Mouse (Mus musculus): ENCODE measurements around the gene Aarsd1. TPM values are rescaled to one million over a fixed set of nuclear protein-coding genes. Genes with fewer than 3 reads are reported as not detected.
"Not testable (repeated sequence)": the region's sequence is repeated elsewhere in the genome, so short reads cannot be mapped to it uniquely, and the experiment has no call there.

The Aarsd1 gene
- total RNA-seq, 2 experiments from 2014 or later, result 18.6 to 22.8 TPM

DNA sequence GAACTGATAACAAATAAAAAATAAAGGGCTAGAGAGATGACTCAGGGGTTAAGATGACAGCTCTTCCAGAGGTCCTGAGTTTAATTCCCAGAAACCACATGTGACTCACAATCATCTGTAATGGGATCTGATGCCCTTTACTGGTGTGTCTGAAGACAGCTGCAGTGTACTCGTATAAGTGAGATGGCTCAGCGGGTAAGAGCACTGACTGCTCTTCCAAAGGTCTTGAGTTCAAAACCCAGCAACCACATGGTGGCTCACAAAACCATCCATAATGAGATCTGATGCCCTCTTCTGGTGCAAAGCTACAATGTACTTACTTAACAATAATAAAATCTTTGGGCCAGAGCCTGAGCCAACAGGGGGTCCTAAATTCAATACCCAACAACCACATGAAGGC is 2.1 kb downstream of the Aarsd1 start:
- no peak for DNase-seq
- intact Hi-C loops (cut with DNase I), result no loop called here

DNA sequence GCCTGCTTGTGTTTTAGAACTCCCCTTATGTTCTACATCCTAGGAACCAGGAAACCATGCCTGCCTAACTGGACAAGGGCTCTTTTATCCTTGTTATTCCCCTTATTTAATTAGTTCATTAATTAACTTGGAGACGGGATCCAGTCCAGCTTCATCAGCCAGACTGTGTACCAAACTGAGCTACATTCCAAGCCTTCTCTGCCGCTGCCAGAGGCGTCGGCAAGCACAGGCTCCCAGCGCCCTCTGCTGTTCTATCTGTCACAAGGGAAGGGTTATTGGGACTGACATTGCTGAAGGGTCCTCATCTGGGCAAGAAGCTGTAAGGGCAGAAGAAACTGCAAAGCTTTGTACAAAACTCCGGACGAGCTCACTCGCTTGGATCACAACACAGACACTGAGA is 22.3 kb downstream of the Aarsd1 start:
- intact Hi-C loops (cut with DNase I), result loop anchor here (1.0 to 5.0 kb wide), 2 partner anchors 72 to 183 kb away; no protein-coding TSS in a partner anchor
- peak; percentile 73 for DNase-seq

DNA sequence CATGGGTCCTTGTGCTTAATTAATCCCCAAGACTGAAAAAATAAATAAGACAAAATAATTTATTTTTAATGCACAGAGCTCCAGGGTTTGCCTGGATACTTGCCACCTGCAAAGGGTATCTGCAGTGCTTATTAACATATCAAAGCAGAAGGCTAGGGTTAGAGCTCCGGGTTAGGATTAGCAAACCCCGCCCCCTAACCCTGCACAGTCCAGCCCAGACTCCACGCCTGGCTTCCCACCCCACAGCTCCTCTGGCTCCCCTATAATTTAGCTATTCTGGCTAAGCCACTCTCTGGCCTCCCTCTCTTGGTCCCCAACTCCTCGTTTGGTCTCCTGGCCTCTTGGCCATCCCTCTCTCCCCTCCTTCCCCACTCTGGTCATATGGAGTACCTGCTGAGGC is 35.6 kb downstream of the Aarsd1 start:
- DNase-seq, result no peak
- intact Hi-C loops (cut with DNase I), result no loop called here

DNA sequence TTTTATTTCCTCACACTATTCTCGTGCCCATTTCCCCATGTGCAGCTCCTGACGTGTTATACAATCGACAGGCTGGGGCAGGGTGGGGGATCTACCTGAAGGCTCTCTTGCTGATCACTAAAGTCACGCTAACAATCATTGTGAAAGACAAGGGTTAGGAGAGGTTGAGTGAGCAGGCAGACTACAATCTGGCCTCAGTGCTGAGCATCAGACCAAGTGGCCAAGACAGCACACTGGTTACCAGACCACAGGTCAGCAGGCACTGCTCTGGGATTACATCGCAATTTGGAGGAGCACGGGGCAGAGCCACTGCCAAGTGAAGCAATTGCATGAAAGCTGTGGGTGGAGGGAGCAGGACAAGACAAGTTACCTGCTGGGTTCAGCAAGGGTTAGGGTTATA is 38.5 kb downstream of the Aarsd1 start:
- intact Hi-C loops (cut with DNase I), result no loop called here
- no peak for DNase-seq

DNA sequence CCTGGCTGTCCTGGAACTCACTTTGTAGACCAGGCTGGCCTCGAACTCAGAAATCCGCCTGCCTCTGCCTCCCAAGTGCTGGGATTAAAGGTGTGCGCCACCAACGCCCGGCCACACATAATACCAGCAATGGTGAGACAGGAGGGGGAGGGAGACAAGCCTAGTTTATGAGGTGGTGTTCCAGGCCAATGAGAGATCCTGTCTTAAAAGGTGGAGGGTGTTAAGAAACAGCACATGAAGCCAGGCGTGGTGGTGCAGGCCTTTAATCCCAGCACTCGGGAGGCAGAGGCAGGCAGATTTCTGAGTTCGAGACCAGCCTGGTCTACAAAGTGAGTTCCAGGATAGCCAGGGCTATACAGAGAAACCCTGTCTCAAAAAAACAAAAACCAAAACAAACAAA is 39.2 kb downstream of the Aarsd1 start:
- DNase-seq; intact Hi-C loops (cut with DNase I): not testable (repeated sequence)

DNA sequence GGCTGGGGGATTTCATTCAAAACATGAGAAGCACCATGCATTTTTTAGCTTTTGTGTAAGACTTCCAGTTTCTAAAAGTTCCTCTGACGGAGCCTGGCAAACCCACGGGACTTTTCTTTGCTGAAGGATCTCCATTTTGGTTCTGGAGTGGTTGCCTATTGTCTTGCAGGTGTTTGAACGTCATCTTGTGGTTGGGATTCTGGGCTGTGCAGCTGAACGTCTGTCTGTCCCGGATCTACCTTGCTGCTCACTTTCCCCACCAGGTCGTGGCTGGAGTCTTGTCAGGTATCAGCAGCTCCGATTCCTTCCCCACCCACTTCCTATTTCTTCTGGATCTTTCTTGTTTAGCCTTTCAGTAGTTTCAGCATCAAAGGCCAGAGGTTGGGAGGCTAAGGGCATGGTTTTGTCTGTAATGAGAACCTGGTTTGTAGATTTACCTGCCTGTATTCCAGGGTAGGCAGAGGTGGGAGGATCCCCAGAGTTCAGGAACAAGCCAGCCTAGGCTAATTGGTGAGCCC is 42.9 kb downstream of the Aarsd1 start:
- DNase-seq, result no peak
- intact Hi-C loops (cut with DNase I), result no loop called here

GRCm38 (mm10) chr11:101370141-101370540 is 47.3 kb downstream of the Aarsd1 start:
- no peak for DNase-seq
- intact Hi-C loops (cut with DNase I), result no loop called here

GRCm38 (mm10) chr11:101367326-101367935 is 50.0 kb downstream of the Aarsd1 start, which contains the start of gene G6pc:
Gene G6pc, plus strand, starts transcription at chr11:101367561.
- no peak for DNase-seq
- intact Hi-C loops (cut with DNase I), result no loop called here

GRCm38 (mm10) chr11:101364531-101364931 is 52.9 kb downstream of the Aarsd1 start:
- intact Hi-C loops (cut with DNase I), result no loop called here

GRCm38 (mm10) chr11:101360651-101361113 is 56.7 kb downstream of the Aarsd1 start:
- no peak for DNase-seq
- intact Hi-C loops (cut with DNase I), result loop anchor here (2.0 kb wide), 1 partner anchor 32 kb away; no protein-coding TSS in a partner anchor

More at GRCm38 (mm10) chr11:101364531-101364931, 52.9 kb downstream of the Aarsd1 start:
- DNase-seq, result no peak

DNA sequence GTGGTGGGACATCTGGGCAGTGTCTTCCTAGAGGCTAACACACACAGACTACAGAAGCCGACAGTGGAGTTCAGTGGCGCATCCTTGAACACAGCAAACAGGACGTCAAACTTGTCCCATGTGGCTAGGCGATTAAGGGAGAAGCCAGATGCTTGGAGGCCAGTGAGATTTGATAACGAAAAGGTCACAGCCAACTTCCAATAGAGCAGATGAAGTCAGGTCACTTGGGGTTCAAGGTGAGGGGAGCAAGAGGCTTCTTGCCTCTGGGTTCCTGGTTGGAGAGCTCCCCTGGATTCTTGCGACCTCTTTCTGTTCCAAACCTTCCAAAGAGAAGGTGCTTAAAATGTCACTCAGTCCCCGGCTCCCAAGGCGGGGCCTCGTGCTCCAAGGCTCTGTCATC is 57.6 kb downstream of the Aarsd1 start:
- no peak for DNase-seq
- intact Hi-C loops (cut with DNase I), result loop anchor here (2.0 kb wide), 1 partner anchor 31 kb away; no protein-coding TSS in a partner anchor

DNA sequence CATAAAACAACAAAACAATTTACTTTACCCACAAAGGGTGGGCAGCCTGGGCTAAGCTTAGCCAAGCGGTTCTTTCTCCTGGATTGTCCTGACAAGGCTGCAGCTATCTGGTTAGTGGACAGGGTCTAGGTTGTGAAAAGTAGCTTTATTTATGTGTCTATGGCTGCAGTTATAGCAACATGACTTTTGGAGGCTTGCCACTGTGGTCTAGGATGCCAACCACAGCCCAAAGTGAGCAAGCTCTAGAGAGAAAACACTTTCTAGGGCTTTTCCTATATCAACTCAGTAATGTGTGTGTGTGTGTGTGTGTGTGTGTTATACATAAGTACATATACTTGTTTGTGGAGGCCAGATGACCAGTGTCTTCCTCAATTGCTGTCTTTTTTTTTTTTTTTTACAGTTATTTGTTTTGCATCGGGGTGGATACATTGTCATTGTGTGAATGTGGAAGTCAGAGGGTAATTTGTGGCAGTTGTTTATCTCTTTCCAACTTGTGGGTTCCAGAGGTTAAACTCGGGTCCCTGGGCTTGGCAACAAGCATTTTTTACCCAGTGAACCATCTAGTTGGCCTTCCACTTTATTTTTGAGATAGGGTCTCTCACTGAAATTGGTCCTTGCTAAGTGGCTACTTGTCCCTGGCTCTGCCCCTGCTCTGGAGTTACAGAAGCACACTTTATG is 59.8 kb downstream of the Aarsd1 start:
- no peak for DNase-seq
- intact Hi-C loops (cut with DNase I), result no loop called here

Small RNA genes lying within 50 kb of the gene (microRNA-seq; reads per million reads assigned to microRNA genes)
- 4.3 to 8.7 reads per million in 2 experiments for gene Mir6929 (ENCODE audit: borderline number of aligned reads in 2 of 2)

Other genes with a start within 250 kb of the Aarsd1 start
- 1 to 10 TPM; 1.5 to 1.7 TPM for gene Cntnap1, start 247.1 kb downstream of the Aarsd1 start, total RNA-seq (2021)
- 10 to 100 TPM; 25.0 to 27.7 TPM for gene Plekhh3, start 246.3 kb downstream of the Aarsd1 start, total RNA-seq (2021)
- gene Ccr10, start 242.2 kb downstream of the Aarsd1 start, total RNA-seq (2021), result under 1 TPM in 1 of 2 experiments, not detected in 1; 0.24 TPM
- gene Ezh1, start 191.2 kb downstream of the Aarsd1 start, total RNA-seq (2021), result 10 to 100 TPM; 34.8 to 36.7 TPM
- 100 to 1,000 TPM in 1 of 2 experiments, 10 to 100 TPM in 1; 88.9 to 132 TPM for gene Ramp2, start 171.6 kb downstream of the Aarsd1 start, total RNA-seq (2021)
- gene Vps25, start 163.9 kb downstream of the Aarsd1 start, total RNA-seq (2021), result 10 to 100 TPM; 84.6 to 95.8 TPM
- gene Wnk4, start 157.0 kb downstream of the Aarsd1 start, total RNA-seq (2021), result 10 to 100 TPM; 18.5 to 19.8 TPM
- gene Cntd1, start 138.6 kb downstream of the Aarsd1 start, total RNA-seq (2021), result under 1 TPM; 0.11 to 0.35 TPM
- 10 to 100 TPM; 90.1 to 92.7 TPM for gene Coa3, start 138.5 kb downstream of the Aarsd1 start, total RNA-seq (2021)
- gene Becn1, start 115.3 kb downstream of the Aarsd1 start, total RNA-seq (2021), result 10 to 100 TPM; 88.6 to 98.7 TPM
- 10 to 100 TPM; 73.9 to 85.2 TPM for gene Psme3, start 101.4 kb downstream of the Aarsd1 start, total RNA-seq (2021)
- gene Aoc2, start 92.6 kb downstream of the Aarsd1 start, total RNA-seq (2021), result 1 to 10 TPM; 1.8 to 2.2 TPM
- gene Aoc3, start 87.0 kb downstream of the Aarsd1 start, total RNA-seq (2021), result 10 to 100 TPM; 13.5 to 16.7 TPM
- gene G6pc, start 50.1 kb downstream of the Aarsd1 start, total RNA-seq (2021), result not detected
- 10 to 100 TPM in 1 of 2 experiments, 1 to 10 TPM in 1; 8.0 to 10.3 TPM for gene Gm27029, start 7.2 kb upstream of the Aarsd1 start, total RNA-seq (2021)
- gene Rundc1, start 7.5 kb upstream of the Aarsd1 start, total RNA-seq (2021), result 10 to 100 TPM; 12.2 to 12.4 TPM
- gene Ptges3l, start 7.7 kb upstream of the Aarsd1 start, total RNA-seq (2021), result 10 to 100 TPM; 50.6 to 66.9 TPM
- gene Rpl27, start 24.7 kb upstream of the Aarsd1 start, total RNA-seq (2021), result 10 to 100 TPM; 48.2 to 52.4 TPM
- 10 to 100 TPM; 13.3 to 15.6 TPM for gene Ifi35, start 30.8 kb upstream of the Aarsd1 start, total RNA-seq (2021)
- 1 to 10 TPM; 5.6 to 6.2 TPM for gene Rnd2, start 47.4 kb upstream of the Aarsd1 start, total RNA-seq (2021)
- gene Vat1, start 48.6 kb upstream of the Aarsd1 start, total RNA-seq (2021), result 10 to 100 TPM; 22.0 to 24.9 TPM
- gene Brca1, start 134.3 kb upstream of the Aarsd1 start, total RNA-seq (2021), result under 1 TPM; 0.31 to 0.51 TPM
- 10 to 100 TPM; 94.3 to 99.5 TPM for gene Nbr1, start 134.5 kb upstream of the Aarsd1 start, total RNA-seq (2021)
- 1 to 10 TPM; 3.6 to 4.7 TPM for gene Tmem106a, start 164.6 kb upstream of the Aarsd1 start, total RNA-seq (2021)
- not detected for gene Gm11634, start 181.6 kb upstream of the Aarsd1 start, total RNA-seq (2021)
- 10 to 100 TPM; 41.6 to 47.3 TPM for gene Rdm1, start 209.6 kb upstream of the Aarsd1 start, total RNA-seq (2021)
- 10 to 100 TPM; 23.4 to 23.5 TPM for gene Arl4d, start 247.9 kb upstream of the Aarsd1 start, total RNA-seq (2021)